Mouse (Mus musculus): Measurements from ENCODE around the gene Esrrb.

Gene Esrrb

DNA sequence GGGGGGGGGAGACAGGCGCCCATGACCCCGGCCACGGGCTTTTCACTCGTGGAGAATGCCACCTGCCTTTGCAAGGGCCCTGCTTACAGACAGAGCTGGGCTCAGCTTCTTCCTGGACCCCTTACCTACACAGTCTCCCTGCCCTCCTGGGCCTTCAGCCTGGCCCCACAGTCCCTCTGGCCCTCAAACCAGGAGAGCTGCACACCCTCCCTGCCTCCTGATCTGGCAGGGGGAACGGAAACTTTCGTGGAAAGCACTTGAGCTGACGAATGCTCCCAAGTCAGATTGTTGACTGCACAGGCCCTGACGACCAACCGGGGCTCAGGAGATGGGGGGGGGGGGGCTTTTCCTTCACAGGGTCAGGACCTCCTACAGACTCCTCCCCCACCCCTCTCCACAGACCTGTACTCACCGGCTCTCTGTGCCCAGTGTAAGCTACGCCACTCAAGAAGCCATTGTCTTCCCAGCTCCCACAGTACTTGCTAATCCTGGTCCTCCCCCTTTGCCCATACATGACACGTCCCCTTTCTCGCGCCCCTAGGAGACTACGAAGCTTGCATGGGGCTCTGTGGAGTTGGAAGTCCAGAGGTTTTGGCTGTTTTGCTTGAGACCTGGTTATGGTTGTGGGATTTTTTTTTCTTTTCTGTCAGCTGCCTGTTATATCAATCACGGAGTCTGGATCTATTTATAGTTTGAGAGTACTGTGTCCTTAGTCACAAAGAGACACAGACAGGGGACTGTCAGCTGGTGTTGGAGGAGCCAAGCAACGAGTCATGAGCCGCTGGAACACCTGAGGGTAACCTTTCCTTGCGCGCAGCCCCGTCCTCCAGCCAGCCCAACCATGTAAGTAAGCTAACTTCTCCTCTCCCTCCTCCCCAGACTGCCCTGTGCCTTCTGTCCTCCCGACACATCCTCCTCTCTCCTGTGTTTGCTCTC, at the start of gene Esrrb:
TSS of gene Esrrb (plus strand) at position 422 of the 936 bp plus-strand sequence.
- DNase-seq (ENCODE audit: low spot score in 2 of 2) = no peak

DNA sequence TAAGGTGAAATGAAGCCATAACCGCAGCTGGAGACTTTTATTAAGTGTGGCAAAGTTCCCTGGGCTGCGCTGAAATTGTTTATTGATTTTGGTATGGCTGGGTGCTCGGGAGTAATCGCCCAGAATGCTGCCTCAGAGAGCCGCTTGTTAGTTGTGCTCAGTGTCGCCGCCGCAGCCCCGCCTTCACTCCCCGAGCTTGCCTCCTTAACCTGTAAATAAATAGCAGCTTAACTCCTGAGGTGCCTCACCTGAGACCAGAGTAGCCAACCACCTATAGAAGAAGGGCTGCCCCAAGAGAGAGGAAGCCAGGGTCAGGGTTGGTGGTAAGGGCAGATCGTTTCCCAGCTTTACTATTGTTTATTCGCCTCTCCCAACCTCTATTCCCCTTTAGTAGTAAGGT, 40.3 kb upstream of the Esrrb start:
- no peak for DNase-seq (ENCODE audit: low spot score in 2 of 2)

DNA sequence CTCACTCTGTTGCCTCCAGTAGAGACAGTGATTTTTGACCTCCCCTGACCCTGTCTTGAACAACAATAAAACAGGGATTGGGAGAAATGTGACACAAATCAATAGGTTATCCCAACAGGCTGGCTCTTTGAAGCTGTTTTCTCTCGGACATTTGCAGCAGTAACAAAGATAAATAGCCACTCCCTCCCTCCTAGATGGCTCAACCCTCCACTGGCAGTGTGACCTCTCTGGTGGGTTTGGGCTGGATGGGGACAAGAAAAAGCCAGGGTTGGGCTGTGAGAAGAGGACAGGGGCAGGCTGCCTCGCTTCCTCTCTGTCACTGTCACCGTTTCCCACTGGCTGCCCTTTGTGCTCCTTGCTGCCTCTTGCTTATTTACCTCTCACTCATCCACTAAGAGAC, 36.6 kb upstream of the Esrrb start:
- DNase-seq (ENCODE audit: low spot score in 2 of 2) = no peak

DNA sequence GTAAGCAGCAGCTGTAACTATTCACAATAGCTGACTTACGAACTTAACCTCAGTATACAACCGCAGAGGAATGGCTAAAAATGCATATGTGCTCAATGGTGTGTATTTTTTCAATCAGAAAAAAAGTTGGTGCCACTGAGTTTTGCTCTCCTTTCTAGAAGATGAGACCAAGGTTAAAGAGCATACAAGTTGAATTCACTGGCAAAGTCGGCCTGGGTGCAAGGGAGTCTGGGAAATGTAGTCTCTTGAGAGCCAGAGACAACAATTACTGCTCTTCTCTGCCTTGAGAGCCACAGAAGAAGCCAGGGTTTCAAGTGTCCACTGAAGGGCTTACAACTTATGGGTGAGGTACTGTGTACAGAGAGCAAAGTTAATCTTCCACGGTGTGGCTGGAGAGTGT, 31.1 kb upstream of the Esrrb start:
- no peak for DNase-seq (ENCODE audit: low spot score in 2 of 2)

DNA sequence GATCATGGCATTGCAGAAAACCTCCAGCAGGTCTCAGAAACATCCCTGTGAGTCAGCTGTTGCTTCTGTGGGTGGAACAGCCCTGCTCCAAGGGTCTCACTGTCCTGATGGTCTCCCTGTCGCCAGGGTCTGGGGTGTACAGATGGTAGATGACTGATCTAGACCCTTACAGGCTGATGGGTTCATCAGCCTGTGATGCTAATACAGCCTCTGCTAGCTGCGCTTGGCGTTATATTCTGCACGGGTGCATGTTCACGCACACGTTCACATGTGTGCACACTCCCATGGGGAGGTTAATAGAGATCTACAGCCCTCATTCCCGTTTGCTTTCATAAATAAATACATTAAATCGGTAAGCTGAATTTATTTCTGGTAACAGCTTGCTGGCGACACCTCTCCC, 30.2 kb upstream of the Esrrb start:
- DNase-seq (ENCODE audit: low spot score in 2 of 2) = no peak

DNA sequence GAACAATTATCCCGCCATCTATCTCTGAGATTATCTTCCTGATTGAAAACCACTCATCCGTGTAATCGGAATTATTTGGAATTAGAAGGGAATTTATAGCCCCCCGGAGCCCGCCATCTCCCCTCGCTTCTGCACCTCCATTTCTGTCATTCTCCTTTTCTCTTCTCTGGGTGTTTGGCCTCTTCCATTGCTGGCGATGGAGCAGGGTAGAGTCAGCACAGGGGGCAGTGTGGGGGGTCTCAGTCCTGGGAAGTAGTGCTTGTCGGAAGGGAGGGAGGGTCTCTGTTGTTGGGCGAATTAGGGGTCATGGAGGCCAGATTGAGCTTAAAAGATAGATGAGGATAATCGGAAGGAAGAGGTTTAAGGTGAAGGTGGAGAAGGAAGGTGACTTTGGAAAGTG, 29.7 kb upstream of the Esrrb start:
- DNase-seq (ENCODE audit: low spot score in 2 of 2) = no peak

DNA sequence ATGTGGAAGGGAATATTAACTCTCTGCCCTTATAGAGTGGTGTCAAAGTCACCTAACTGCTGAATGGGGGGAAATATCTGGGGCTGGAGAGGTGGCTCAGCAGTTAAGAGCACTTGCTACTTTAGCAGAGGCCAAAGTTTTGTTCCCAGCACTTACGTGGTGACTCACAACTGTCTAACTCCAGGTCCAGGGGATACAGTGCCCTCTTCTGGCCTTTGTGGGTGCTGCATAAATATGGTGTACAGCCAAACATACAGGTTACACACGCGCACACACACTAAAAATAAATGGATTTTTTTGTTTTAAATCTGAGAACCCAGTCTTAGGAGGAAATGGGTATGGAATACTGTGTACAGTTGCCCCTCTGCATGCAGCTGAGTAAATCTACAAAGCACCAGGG, 24.7 kb upstream of the Esrrb start:
- DNase-seq (ENCODE audit: low spot score in 2 of 2) = no peak

DNA sequence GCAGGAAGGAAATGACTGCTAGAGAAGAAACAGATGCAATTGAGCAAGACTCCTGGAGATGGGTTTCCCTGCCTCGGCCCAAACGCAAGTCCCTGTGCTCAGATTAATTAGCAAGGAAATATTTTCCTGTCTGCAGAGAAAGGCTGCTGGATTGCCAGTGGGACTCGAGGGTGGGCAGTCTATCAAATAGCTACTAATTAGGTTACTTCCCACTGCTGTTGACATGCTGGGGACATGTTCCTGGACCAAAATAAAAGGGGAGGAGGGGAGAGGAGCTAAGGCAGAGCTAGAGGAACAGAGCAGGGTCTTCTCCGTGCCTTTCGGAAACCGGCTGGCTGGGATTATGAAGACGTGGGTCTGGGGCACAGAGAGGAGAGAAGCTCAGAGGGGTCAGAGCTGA, 24.0 kb upstream of the Esrrb start:
- no peak for DNase-seq (ENCODE audit: low spot score in 2 of 2)

DNA sequence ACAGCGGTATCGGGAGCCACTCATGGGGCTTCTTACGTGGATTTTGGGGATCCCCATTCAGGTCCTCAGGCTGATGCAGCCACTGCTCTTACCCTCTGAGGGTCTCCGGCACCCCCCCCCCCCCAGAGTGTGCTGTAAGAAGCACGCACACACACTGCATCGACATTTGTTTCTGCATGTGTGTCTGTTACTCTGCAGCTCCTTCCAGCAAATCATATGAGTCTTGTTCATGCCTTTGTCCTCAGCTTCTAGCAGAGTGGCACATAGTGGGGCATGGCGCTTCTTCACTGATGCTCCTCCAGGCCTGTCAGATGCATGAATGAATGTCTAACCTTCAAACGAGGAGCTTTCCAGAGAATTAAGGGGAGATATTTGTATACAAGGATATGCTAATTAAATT, 11.4 kb upstream of the Esrrb start:
- no peak for DNase-seq (ENCODE audit: low spot score in 2 of 2)

DNA sequence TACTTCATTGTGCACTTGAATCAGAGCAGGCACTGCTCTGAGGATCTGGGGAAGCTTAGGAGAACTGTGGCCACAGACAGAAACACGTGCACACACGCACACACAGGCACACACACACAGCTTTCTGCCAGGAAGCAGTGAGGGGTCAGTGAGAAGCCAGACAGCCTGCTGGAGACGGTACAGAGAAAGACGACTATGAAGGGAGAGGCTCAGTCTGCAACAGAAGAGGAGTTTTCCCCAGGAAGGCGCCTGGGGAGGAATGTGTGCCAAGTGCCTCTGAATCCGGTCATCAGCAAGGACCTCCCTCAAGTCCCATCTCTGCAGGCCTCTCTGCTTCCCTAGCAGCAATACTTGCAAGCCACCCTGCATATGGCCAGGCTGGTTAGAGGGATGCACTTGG, 1.5 kb upstream of the Esrrb start:
- no peak for DNase-seq (ENCODE audit: low spot score in 2 of 2)

DNA sequence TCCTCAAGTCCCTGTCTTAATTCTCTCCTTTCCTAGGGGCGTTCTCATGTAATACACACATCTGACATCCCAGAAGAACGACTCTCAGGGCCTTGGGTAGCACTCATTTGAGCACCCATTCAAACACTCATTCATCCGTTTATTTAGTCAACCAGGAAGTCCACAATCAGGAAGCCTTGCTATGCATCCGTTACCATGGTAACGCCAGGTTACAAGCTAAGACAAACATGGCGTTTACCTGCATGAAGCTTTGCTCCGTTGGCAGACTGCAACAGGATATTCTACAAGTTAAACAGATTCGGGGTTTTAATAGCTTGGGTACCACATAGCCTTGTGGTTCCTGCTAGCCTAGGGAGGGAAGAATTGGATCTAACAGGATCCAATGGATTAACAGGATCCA, 1.0 kb upstream of the Esrrb start:
- DNase-seq (ENCODE audit: low spot score in 2 of 2) = no peak

DNA sequence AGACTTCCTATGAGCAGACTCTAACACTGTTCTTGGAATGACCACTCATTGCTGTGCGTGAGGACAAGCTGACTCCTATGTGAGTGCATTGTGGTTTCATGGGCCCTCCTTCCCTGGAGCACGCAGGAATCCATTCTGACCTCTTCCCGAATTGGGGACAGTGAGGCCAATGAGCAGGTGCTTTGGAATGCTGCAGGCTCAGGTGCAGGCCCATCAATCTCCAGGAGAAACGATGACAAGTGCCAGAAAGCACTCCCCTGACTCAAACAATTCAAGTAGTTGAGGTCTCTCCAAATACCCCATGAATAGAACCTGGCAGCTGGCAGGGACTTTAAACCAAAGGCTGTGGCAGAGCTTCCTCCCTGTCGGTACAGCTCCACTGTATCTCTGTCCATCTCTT, 3.4 kb downstream of the Esrrb start:
- DNase-seq (ENCODE audit: low spot score in 2 of 2) = no peak

DNA sequence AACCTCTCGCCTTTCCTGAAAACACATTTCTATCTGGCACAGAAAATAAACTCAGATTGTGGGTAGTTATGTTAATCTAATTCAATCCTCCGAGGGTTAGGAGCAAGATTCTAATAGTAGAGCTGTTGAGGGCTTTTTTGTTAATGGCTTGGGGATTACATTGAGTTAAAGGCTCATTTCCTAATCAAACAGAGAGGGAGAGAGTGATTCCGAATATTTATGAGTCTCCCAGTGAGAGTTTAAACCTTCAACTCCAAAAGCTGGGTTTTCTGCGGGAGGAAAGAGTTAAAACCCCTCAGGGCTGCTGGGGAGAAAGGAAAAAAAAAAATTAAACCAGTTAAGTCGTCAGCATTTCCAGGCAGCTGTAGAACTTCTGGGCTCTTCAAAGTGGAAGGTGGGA, 3.8 kb downstream of the Esrrb start:
- DNase-seq (ENCODE audit: low spot score in 2 of 2) = no peak

DNA sequence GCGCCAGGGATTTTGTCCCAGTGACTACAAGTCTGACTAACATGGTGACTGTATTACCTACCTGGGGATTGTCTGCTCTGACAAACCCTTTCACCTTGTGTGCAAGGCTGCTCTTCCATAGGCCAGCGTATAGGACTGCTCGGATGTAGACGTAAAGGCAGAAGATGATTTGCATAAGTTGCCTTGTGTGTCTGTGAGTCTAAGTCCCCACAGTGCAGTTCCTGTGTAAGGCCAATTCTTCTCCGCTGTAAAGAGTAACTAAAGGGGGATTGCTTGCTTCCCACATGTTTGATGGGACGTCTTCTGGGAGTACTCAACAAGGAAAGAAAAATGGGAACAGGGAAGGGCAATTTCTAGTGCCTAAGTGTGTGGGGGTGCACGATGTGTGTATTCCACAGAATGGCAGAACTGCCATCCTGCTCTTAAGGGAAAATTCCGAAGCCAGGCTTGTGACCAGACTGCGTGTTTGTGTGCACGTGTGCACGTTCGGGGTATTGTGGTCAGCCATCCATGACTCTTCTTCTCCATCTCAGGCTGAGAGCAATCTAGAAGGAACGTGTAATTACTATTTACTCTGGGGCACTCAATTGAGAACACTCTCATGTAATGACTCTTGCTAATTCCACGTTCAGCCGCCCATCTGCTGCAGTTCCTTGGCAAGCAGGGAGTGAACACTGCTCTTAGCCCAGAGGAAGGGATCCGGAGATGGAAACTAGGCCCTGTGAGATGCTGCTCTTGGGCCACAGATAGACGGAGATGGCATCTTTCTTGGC, 9.9 kb downstream of the Esrrb start:
- peak in 1 of 2 experiments; percentile 6 for DNase-seq (ENCODE audit: low spot score in 2 of 2)

DNA sequence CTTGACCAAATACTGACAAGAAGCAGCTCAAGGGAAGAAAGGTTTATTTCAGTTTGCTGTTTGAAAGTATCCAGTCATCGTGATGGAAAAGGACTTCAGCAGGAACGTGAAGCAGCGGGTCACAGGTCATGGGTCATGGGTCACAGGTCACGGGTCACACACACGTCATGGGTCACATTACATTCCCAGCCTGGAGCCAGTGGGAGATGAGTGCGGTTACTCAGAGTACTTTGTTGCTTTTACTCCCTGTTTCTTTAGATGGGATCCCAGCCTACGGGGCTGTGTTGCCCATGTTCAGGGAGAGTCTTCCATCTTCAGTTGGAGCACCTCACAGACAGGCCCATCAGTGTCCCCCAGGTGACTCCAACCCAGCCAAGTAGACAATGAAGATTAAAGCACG, 13.4 kb downstream of the Esrrb start:
- no peak for DNase-seq (ENCODE audit: low spot score in 2 of 2)

DNA sequence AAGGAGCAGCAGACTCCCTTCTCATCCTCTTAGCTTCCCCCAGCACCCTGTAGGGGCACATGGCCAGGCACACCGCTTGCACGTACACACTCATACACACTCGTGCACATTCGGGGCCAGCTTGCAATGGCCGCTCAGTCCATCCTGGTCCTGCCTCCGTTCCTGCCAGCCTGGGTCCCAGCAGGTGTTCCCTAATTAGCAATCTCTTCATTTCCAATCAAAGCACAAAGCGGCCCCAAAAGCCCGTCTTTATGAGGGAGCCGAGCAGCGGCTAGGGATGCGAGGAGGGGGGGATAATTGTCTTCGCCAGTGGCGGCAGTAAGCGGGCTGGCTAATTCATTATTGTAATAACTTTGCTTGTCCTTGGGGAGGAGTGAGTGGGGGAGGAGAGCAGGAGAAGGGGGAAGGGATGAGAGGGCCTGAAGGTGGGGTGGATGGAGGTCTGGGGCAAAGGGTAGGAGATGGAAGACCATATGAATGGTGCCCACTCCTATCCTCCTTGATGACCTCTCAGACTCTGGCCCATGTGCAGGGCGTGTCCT, 18.8 kb downstream of the Esrrb start:
- no peak for DNase-seq (ENCODE audit: low spot score in 2 of 2)

DNA sequence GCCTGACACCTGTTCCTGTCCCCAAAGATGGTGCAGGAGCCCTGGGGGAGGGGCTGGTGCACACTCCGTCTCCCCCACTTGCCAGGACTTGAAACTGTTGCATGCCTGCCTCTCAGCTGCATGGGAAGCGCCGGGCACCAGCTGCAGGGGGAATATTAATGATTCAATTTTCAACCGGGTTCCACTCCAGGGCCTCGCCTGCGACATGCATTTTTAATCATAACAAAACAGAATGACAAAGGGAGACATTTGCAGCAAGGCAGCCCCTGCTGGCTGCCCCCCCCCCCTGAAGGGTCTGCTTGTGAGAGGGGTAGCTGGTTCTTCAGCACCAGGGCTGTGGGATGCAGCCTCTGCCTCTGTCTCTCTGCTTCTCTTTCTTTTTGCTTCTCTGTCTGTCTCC, 22.9 kb downstream of the Esrrb start:
- no peak for DNase-seq (ENCODE audit: low spot score in 2 of 2)

DNA sequence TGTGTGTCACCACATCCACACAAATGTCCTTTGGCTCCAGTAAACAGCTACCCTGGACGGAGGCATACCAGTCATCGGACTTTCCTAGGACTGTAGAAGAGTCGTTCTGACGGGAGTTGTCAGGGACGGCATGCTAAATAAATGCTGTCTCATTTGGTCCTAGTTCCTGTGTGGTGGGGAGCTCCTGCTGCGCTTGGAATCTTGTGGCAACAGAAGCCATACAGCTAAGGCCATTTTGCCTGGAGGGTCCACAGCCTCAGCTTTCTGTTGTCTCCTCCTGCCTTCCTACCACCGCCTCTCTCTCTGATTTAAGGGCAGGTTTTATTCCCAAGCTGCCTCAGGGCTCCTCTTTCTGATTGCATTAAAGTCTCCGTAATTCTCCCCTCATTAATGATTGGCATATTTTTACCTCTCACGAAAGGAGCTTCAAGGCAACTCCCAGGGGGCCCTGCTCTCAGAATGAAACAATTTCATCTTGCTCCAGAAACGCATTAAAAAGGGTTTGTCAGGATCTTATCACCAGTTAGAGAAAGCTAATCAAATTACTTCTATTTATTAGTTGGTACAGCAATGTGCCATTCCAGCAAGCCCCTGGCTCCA, 26.9 kb downstream of the Esrrb start:
- no peak for DNase-seq (ENCODE audit: low spot score in 2 of 2)

DNA sequence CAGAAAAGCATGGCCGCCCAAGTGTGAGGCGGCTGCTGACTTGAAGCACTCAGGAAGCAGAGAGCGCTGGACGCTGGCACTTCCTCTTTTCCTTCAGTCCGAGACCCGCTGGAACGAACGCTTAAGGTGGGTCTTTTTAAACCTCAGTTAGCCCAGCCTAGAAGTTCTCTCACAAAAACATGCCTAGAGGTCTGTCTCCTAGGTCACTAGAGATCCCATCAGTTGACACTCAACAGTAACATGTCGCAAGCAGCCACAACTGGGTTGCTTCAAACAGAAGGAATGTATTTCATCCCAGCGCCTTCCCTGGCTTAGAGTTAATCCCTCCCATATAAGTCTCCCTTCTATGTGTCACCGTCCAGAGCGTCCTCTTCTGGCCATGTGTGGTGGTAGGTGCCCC, 33.9 kb downstream of the Esrrb start:
- no peak for DNase-seq (ENCODE audit: low spot score in 2 of 2)

DNA sequence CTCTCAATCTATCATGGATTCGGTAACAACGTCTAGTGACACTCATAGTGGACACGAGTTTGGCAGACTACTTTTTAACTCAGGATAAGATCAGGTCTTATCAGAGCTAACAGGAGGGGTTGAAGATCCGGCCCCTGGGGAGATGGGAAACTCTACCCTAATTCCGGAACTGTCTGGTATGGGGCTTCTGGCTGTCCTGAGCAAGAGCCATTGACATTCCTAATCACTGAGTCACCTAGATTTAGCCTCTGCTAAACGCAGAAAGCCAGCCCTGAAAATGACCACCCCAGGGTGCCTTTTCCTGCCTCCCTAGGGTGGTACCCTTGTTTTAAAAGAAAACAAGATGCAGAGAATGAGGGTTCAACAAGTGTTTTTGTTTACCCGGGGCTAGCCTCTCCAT, 34.4 kb downstream of the Esrrb start:
- DNase-seq (ENCODE audit: low spot score in 2 of 2) = no peak

DNA sequence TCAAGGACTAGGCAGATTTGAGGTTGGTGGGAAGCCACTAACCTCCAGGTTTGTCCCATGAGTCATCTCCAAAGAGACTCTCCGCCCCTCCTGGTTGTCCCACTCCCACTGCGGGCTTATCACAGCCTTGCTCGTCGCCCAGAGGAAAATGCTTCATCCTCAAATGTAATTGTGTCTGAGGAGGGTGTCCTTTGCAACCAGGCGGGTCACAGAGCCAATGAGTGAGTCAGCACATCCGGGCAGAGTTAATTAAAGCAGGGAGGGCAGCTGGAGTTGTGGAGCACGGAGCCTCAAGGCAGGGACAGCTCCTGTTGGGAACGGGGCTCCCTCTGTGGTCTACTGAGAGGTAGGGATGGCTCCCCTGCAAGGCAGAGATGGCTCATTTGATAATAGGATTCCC, 37.8 kb downstream of the Esrrb start:
- DNase-seq (ENCODE audit: low spot score in 2 of 2) = no peak

DNA sequence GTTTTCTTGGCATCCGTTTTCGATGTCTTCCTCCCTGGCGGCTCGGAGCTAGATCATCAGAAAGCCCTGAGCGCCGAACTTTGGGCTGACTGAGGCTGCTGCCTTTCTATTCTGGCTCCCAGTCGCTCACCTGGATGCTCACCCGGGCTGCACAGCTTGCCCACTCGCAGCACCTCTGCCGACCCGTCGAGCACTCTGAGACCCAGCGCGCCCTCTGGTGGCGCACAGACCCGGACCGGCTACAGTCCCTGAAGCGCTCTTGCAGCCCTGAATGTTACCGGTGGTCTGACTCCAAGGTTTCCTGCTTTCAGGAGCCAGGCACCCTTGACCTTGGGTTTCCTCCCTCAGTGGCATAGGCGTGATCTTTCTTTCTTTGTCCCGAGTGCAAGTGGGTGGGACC, 41.8 kb downstream of the Esrrb start:
- DNase-seq (ENCODE audit: low spot score in 2 of 2) = peak in 1 of 2 experiments; percentile 54

Measured in left cerebral cortex, adult 9 months (tissue).